In genomic region chr15:80710608-80711363, GRCm38 (mm10) we compare ENCODE assay signal across 8 mouse cellular contexts. TPM values are rescaled to one million over a fixed set of nuclear protein-coding genes. Genes with fewer than 3 reads are reported as not detected.
A peak's percentile ranks its signal among the peaks of the same experiment; 100 is the strongest.
DNase-seq lines count a peak whose midpoint lies in the region; ATAC-seq lines count a peak whose summit lies in the region.

TSS of gene Tnrc6b (plus strand) at chr15:80711313.

- peak; percentile 98 for DNase-seq in c-Kit-negative CD71-positive TER-119-positive erythroid progenitor cells, embryonic 14.5 days (ENCODE audit: low read depth, low spot score)
- DNase-seq in fibroblast of lung, adult 2 months (ENCODE audit: low read depth): peak; percentile 97
- DNase-seq in kidney, postnatal 14 days: peak; percentile 98
- peak; percentile 99 for DNase-seq in liver, embryonic 13.5 days
- peak; percentile 96 for DNase-seq in neural tube, embryonic 10.5 days (ENCODE audit: extremely low spot score, low spot score)

- peak within 1 kb of the TSS; percentile 93 for H3K4me2 ChIP-seq in heart, embryonic 14.5 days (ENCODE audit: low read length)
- peak within 1 kb of the TSS; percentile 95 for H3K4me2 ChIP-seq in liver, embryonic 13.5 days
- peak within 1 kb of the TSS; percentile 53 for H3K4me2 ChIP-seq in stomach, embryonic 16.5 days (ENCODE audit: low read depth, low read length)

- no peaks in the 10 kb centered on the region for H3K27me3 ChIP-seq in heart, embryonic 14.5 days (ENCODE audit: control insufficient read depth, insufficient read depth, low read length)
- H3K27me3 ChIP-seq in liver, embryonic 13.5 days: no peaks in the 10 kb centered on the region
- no peaks in the 10 kb centered on the region for H3K27me3 ChIP-seq in stomach, embryonic 16.5 days (ENCODE audit: control insufficient read depth, insufficient read depth, low read length)

- H3K4me1 ChIP-seq in heart, embryonic 14.5 days (ENCODE audit: control insufficient read depth in 2 of 2, insufficient read depth in 2 of 2, low read length in 2 of 2): peaks cover 17 to 33% of the 10 kb centered on the region in 2 experiments
- H3K4me1 ChIP-seq in liver, embryonic 13.5 days (replicated peaks): peaks cover 47% of the 10 kb centered on the region
- H3K4me1 ChIP-seq in stomach, embryonic 16.5 days (ENCODE audit: control insufficient read depth, insufficient read depth, low read length): peaks cover 21% of the 10 kb centered on the region

- under 1% methylated on average over 39 of the region's 39 CpGs for WGBS in heart, embryonic 14.5 days
- under 1% methylated on average over 39 of the region's 39 CpGs for WGBS in liver, embryonic 13.5 days (ENCODE audit: insufficient replicate concordance)
- under 1% methylated on average over 39 of the region's 39 CpGs for WGBS in stomach, embryonic 16.5 days

- H3K9ac ChIP-seq in heart, embryonic 14.5 days (ENCODE audit: low read length): peak within 1 kb of the TSS; percentile 86
- H3K9ac ChIP-seq in liver, embryonic 13.5 days: peak within 1 kb of the TSS; percentile 92
- peak within 1 kb of the TSS; percentile 90 for H3K9ac ChIP-seq in stomach, embryonic 16.5 days (ENCODE audit: low read length)

- H3K4me3 ChIP-seq in heart, embryonic 14.5 days (ENCODE audit: control insufficient read depth in 1 of 2, insufficient read depth in 1 of 2, low read depth in 1 of 2, low read length in 2 of 2): peak within 1 kb of the TSS; percentile 91 to 94
- H3K4me3 ChIP-seq in liver, embryonic 13.5 days (replicated peaks): peak within 1 kb of the TSS; percentile 99
- peak within 1 kb of the TSS; percentile 93 for H3K4me3 ChIP-seq in stomach, embryonic 16.5 days (replicated peaks; ENCODE audit: low read length)

- H3K27ac ChIP-seq in heart, embryonic 14.5 days (replicated peaks in 1 of 2; ENCODE audit: control insufficient read depth in 1 of 2, insufficient read depth in 1 of 2, low read depth in 2 of 2, low read length in 2 of 2): peak within 1 kb of the TSS; percentile 90 to 98
- peak within 1 kb of the TSS; percentile 88 for H3K27ac ChIP-seq in liver, embryonic 13.5 days
- H3K27ac ChIP-seq in stomach, embryonic 16.5 days (ENCODE audit: low read length): peak within 1 kb of the TSS; percentile 94

- ATAC-seq in CD4-positive, CD25-positive, alpha-beta regulatory T cell, adult 4 months: peak; percentile 88
- ATAC-seq in heart, embryonic 14.5 days (ENCODE audit: insufficient number of reproducible peaks, insufficient read depth, low FRiP score, low read depth): peak; percentile 95
- peak; percentile 95 for ATAC-seq in liver, embryonic 13.5 days (ENCODE audit: low read depth)
- peak; percentile 95 for ATAC-seq in stomach, embryonic 16.5 days (ENCODE audit: insufficient read depth, low FRiP score)

- no peaks in the 10 kb centered on the region for H3K9me3 ChIP-seq in heart, embryonic 14.5 days (ENCODE audit: control insufficient read depth, low read length)
- H3K9me3 ChIP-seq in liver, embryonic 13.5 days (replicated peaks): no peaks in the 10 kb centered on the region
- H3K9me3 ChIP-seq in stomach, embryonic 16.5 days (replicated peaks; ENCODE audit: control insufficient read depth, low read length): no peaks in the 10 kb centered on the region

- H3K36me3 ChIP-seq in heart, embryonic 14.5 days (ENCODE audit: control insufficient read depth, insufficient read depth, low read length): no peaks in the 10 kb centered on the region
- no peaks in the 10 kb centered on the region for H3K36me3 ChIP-seq in liver, embryonic 13.5 days
- H3K36me3 ChIP-seq in stomach, embryonic 16.5 days (ENCODE audit: control insufficient read depth, insufficient read depth, low read length): no peaks in the 10 kb centered on the region

RNA-seq across cellular contexts. Expression of gene Tnrc6b, which starts in this region (rescaled TPM):
- 10 to 100 TPM; 58.7 to 84.9 TPM for polyA plus RNA-seq in CD4-positive, CD25-positive, alpha-beta regulatory T cell, adult 4 months (2017; shearing (Covaris generic))
- 15.4 and 17.0 TPM in 2 replicates for polyA plus RNA-seq in heart, embryonic 14.5 days (2014; fragmentation: Nextera tagmentation; extraction: Ambion mirVana)
- polyA plus RNA-seq in liver, embryonic 13.5 days (2015; fragmentation: Nextera tagmentation; extraction: Ambion mirVana): 18.7 and 23.6 TPM in 2 replicates
- polyA plus RNA-seq in stomach, embryonic 16.5 days (2015; fragmentation: Nextera tagmentation; extraction: Ambion mirVana): 28.3 and 29.9 TPM in 2 replicates

Comparison
In these comparisons a context has a peak if more than half of its experiments do, and no peak if none do; other contexts are left out.
1. Peak in every context shown above with its lines: DNase-seq, ATAC-seq, H3K4me3 ChIP-seq and H3K27ac ChIP-seq.